Mouse (Mus musculus) gastrocnemius, adult 2 months (tissue): ENCODE measurements at regions not wholly inside any gene's neighbourhood (a gene's known extent, or its start where the extent isn't known, plus 50 kb on each side); places are given as distances from the start of the nearest gene placed in this dataset.
A peak's percentile ranks its signal among the peaks of the same experiment; 100 is the strongest.

Experiments
- DNase-seq: peaks from one replicate; pipeline ENCODE4 v3.0.0; 2022
- H3K27ac ChIP-seq: fragments of 200-600 bp; 2 replicates; pipeline ENCODE4 v1.8.1; 2022; ENCODE audit warnings: mild to moderate bottlenecking
- H3K4me3 ChIP-seq: fragments of 200-600 bp; 2 replicates; pipeline ENCODE4 v1.8.1; 2022; ENCODE audit warnings: mild to moderate bottlenecking, moderate library complexity
- CTCF ChIP-seq: fragments of 200-600 bp; IDR thresholded peaks from 2 replicates; pipeline ENCODE4 v1.8.1; 2022; ENCODE audit warnings: antibody characterized with exemption, mild to moderate bottlenecking, moderate library complexity
- intact Hi-C: fragments of 180-260 bp; cut with DNase I; formaldehyde crosslinking; loops from one replicate; pipeline ENCODE4 v1.15.1; 2025

DNA sequence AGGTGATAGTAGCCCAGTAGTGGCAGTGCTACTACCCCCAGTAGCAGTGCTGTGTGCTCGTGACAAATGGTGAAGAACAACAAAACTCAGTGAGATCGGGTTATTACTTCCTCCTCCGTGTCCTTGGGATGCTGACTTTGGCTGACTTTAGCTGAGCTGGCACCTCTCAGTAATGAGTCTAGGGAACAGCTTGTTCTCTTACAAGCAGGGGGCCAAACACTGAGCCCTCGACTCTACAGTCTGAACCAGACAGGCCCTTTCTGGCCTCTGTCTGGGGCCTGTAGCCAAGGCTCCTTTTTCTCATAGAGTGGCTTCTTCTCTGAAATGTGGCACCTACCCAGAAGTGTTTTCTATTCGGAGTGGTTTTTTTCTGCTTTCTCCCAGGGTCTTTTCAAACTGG lies 57.4 kb upstream of the Ret start:
- no peak overlapping the region for H3K27ac ChIP-seq
- H3K4me3 ChIP-seq, result no peak overlapping the region
- no peak for TF ChIP-seq CTCF
- intact Hi-C loops, result no loop called here
- DNase-seq, result no peak

DNA sequence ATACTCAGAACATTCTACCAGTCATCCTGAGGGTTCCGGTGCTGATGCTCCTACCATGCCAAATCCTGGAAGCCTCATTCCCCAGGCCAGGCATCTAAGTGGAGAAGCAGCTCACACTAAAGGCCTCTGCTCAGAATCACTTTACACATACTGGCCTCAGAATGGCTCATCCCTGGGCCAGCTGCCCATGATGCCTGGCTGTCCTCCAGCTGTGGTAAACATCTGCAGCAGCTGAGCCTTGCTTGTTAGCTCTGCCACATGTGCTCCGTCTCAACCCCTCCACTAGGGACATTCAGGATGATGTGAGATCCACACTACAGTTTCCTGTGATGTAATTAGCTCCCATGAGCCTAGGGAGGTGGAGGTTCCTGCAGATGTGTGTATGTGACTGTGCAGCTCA lies 55.2 kb upstream of the Ret start:
- Histone ChIP-seq H3K4me3 (no peak overlapping the region), H3K27ac (no peak overlapping the region)
- intact Hi-C loops, result no loop called here
- DNase-seq, result peak; percentile 75
- TF ChIP-seq CTCF, result no peak

DNA sequence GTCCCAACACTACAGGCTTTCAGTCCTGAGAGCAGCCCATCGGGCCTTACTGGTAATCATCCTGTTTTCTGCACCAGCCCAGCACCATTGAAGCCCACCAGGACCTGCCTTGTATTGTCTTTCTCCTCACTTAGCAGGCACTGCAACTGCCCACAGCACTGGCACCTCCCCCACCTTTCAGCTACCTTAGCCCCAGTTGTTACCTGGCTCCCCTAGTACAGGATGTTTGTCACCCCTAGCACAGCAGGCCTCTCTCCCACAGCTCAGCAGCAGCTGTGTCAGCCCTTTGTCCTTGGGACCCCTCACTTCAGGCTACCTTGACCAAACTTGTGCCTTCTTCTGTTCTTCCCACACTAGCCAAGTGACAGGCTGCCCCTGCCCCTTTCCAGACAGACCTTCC lies 53.6 kb upstream of the Ret start:
- no peak for TF ChIP-seq CTCF
- Histone ChIP-seq H3K27ac (no peak overlapping the region), H3K4me3 (no peak overlapping the region)
- DNase-seq, result no peak
- intact Hi-C loops, result no loop called here

DNA sequence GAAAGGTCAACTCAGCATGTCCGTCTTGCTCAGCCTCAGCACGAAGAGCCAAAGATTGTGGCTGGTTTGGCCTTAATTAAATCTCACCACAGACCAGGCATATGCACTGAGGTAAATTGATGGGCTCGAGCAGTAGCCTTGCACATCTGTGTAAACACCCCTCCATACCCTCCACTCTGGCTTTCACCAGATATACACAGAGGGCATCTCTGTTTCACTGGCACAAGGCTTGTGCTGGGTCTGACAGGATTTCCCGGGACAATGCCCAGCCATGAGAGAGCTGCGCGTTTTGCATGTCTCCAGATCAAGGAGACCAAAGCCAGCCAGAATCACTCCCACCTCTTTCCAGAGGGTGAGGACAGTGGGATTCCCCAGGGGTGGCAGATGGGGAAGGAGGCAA lies 52.5 kb upstream of the Ret start:
- no peak overlapping the region for H3K4me3 ChIP-seq
- no peak overlapping the region for H3K27ac ChIP-seq
- TF ChIP-seq CTCF, result no peak
- intact Hi-C loops, result no loop called here
- no peak for DNase-seq
